Mouse (Mus musculus) layer of hippocampus, adult 2 months (tissue): ENCODE measurements around the gene Esp8. TPM values are rescaled to one million over a fixed set of nuclear protein-coding genes. Genes with fewer than 3 reads are reported as not detected.
"Not testable (repeated sequence)": the region's sequence is repeated elsewhere in the genome, so short reads cannot be mapped to it uniquely, and the experiment has no call there.

Experiments used
- DNase-seq, 2 experiments: peaks; one replicate each; pipeline ENCODE4 v3.0.0; 2022; ENCODE audit warnings: low spot score in 2 of 2
- H3K27ac ChIP-seq: fragments of 200-600 bp; 2 replicates; pipeline ENCODE4 v1.8.1; 2022
- H3K4me3 ChIP-seq: fragments of 200-600 bp; 2 replicates; pipeline ENCODE4 v1.8.1; 2022; ENCODE audit warnings: mild to moderate bottlenecking
- CTCF ChIP-seq: fragments of 200-600 bp; conservative IDR thresholded peaks from 2 replicates; pipeline ENCODE4 v1.8.1; 2022; ENCODE audit warnings: antibody characterized with exemption, mild to moderate bottlenecking, moderate library complexity
- long read RNA-seq, 2 experiments: library from polyadenylated mRNA; stranded (forward); transcript quantifications; one replicate each; pipeline ENCODE4 v2.0.0; 2021; ENCODE audit warnings: borderline mapping rate in 2 of 2
- total RNA-seq, 2 experiments: library from RNA; stranded (reverse); gene quantifications; 2 replicates each; pipeline ENCODE4 v1.2.3; 2021

The Esp8 gene
- total RNA-seq = not detected
- long read RNA-seq, experiment 1 = 0 reads
- long read RNA-seq, experiment 2 = 0 reads

GRCm38 (mm10) chr17:40519818-40520217, at the start of gene Esp8:
Gene Esp8 (plus strand): TSS chr17:40520022.
- no peak within 1 kb of the TSS for H3K27ac ChIP-seq
- DNase-seq = no peak
- H3K4me3 ChIP-seq = no peak within 1 kb of the TSS
- no peak for TF ChIP-seq CTCF

- not testable (repeated sequence) for H3K27ac ChIP-seq, H3K4me3 ChIP-seq, DNase-seq
Measured at GRCm38 (mm10) chr17:40483566-40483965, 36.3 kb upstream of the Esp8 start.

- DNase-seq, H3K27ac ChIP-seq, H3K4me3 ChIP-seq: not testable (repeated sequence)
Measured at GRCm38 (mm10) chr17:40495468-40496185, 24.2 kb upstream of the Esp8 start.

GRCm38 (mm10) chr17:40529813-40530212, 10.0 kb downstream of the Esp8 start:
- no peak overlapping the region for H3K4me3 ChIP-seq
- TF ChIP-seq CTCF = no peak
- H3K27ac ChIP-seq = no peak overlapping the region
- DNase-seq = no peak

- no peak for DNase-seq
- Histone ChIP-seq H3K4me3 (no peak overlapping the region), H3K27ac (no peak overlapping the region)
- no peak for TF ChIP-seq CTCF
Measured at GRCm38 (mm10) chr17:40531147-40531546, 11.3 kb downstream of the Esp8 start.

- H3K4me3 ChIP-seq, DNase-seq, H3K27ac ChIP-seq: not testable (repeated sequence)
Measured at GRCm38 (mm10) chr17:40547005-40547404, 27.2 kb downstream of the Esp8 start.

GRCm38 (mm10) chr17:40553470-40553869, 33.6 kb downstream of the Esp8 start:
- TF ChIP-seq CTCF = no peak
- Histone ChIP-seq H3K27ac (no peak overlapping the region), H3K4me3 (no peak overlapping the region)
- DNase-seq = no peak

GRCm38 (mm10) chr17:40561207-40561606, 41.4 kb downstream of the Esp8 start, which contains the start of gene Esp6:
Gene Esp6 (plus strand): TSS chr17:40561507.
- Histone ChIP-seq H3K4me3 (no peak within 1 kb of the TSS), H3K27ac (no peak within 1 kb of the TSS)
- no peak for TF ChIP-seq CTCF
- DNase-seq = no peak

Other genes starting within 250 kb of the Esp8 start
- not detected for gene Crisp1, start 200.8 kb upstream of the Esp8 start, total RNA-seq
- gene Esp6, start 41.5 kb downstream of the Esp8 start, total RNA-seq = not detected
- gene Esp4, start 78.6 kb downstream of the Esp8 start, total RNA-seq = not detected
- gene Esp3, start 112.1 kb downstream of the Esp8 start, total RNA-seq = not detected
- not detected for gene Esp1, start 207.1 kb downstream of the Esp8 start, total RNA-seq